Mouse (Mus musculus) 3T3-L1 (cell line): Measurements from ENCODE around the gene Zfp131.

Source experiments
- DNase-seq: peaks from one replicate; pipeline ENCODE4 v3.0.0-alpha.2; 2015; ENCODE audit warnings: low read depth, low spot score

Zfp131 gene

GRCm38 (mm10) chr13:119755141-119755547 is 35.5 kb downstream of the Zfp131 start:
- peak; percentile 10 for DNase-seq

DNA sequence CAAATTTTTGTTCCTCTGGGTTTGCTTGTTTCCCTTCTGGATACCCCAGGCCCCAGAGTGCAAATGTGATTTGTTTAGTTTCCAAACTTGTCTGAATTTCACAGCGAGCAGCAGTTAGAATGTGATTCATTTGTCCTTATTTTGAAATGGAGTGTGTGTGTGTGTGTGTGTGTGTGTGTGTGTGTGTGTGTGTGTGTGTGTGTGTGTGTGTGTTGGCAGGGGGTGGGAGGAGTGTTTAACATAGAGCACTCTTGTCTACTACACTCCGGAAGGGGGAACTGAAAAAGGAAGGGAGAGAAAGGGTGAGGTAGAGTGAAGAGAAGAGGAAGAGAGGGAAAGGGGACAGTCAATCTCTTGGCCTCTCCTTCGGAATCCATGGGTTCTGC is 36.1 kb downstream of the Zfp131 start:
- DNase-seq: no peak

DNA sequence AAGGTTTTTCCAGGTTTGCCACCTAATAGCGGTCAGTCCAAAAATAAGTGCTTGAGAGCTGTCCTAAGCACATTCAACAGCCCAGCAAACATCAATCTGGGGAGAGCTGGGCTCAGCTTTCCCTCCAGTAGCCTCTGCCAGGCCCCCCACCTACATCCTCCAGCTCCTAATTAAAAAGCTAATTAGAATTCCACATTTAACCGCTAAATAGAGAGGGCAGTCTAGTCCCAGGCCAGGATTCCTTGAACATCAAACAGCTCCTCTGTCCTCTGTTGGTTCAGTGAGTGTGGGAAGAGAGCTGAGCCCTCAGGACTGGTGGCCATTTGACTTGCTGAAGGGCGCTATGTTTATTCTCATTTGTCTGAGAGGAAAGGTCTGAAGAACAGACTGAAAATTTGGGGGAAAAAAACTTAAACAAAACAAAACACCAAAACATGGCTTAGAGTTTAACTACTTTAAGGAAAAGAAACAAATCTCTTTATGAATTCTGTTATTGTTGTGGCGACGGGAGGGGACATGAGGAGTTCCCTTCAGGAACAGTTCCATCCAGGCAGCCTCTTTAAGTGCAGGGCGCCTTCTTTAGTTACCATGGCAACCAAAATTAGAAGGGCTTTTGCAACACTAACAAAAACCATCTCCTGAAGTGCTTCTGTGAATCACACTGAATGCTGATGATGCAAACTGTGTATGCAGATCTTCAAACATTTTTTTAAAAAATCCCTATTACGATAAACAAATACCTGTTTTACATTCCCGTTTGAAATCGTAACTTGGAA is 36.6 kb downstream of the Zfp131 start:
- DNase-seq: peak; percentile 31

- no peak for DNase-seq
These were observed 43.8 kb downstream of the Zfp131 start for GRCm38 (mm10) chr13:119746930-119747329.

- DNase-seq: no peak
These were observed 47.2 kb downstream of the Zfp131 start for GRCm38 (mm10) chr13:119743470-119743869.

DNA sequence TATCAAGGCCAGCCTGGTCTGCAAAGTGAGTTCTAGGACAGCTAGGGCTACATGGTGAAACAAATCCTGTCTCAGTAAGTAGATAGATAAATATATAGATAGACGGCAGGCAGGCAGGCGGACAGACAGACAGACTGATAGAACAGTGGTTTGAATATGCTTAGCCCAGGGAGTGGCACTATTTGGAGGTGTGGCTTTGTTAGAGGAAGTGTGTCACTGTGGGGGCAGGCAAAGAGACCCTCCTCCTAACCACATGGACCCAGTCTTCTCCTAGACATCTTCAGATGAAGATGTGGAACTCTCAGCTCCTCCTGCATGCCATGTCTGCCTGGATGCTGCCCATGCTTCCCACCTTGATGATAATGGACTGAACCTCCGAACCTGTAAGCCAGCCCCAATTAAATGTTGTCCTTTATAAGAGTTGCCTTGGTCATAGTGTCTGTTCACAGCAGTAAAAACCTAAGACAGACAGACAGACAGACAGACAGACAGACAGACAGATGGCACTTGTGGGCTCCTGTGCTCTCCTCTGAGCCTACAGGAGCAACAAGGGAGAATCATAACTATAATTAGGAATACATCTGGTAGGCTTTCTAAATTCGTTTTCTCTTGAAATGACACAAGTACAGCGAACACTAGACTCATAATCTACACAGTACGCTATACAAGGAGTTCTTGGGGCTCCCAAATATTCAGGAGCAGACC is 47.8 kb downstream of the Zfp131 start:
- no peak for DNase-seq

DNA sequence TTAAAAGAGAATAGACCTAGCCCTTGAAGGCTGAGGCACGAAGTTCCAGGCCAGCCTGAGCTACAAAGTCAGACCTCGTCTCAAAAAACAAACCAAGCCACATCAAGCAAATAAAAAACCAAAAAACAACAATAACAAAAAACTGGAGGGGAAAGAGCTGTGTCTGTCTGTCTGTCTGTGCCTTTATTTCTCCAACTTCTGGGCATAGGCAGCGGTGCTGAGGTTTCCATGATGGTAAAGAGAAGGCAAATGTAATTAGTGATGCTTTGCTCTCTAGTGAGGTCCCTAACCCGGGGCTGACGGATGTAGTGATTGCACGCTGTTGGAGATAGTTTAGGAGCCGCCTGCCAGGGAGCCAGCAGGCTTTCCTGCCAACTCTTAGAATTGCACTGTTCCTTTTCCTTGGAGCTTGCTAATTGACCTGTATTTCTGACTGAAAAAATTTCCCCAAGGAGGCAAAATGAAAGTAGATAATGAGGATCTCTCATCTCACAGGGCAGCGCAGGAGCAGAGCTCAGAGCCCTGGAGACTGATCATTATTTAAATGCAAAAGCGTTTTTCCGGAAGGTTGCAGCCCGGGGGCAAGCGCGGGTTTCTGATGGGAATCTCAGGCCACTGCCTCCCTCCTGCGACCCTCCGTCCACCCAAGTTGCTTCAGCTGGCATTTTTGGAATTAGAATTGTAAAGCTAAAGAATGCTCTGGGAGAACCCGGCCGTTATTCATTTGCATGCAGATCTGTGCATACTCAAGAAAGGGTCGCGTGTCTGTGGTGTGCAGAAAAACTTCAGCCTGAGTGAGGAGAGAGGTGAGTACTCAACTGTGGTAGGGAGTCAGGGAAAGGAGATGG is 49.1 kb downstream of the Zfp131 start:
- no peak for DNase-seq

GRCm38 (mm10) chr13:119731448-119731847 is 59.2 kb downstream of the Zfp131 start:
- DNase-seq: no peak

DNA sequence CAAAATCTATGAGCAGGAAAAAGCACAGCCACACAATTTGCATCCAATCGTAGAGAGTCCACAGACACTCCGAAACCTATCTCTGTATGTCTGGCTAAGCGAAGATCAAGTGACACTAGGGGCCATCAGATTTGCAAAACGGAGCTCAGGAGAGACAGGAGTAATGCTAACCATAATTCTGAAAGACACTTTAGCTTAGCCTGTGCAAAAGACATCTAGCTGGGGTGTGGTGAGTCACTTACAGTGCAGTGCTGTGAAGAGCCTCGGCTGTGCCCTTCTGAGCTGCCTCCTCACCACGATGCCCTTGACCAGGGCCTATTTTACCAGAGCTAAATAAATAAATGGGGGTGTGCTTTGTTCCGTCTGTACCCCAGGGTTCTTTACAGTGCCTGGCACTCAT is 61.3 kb downstream of the Zfp131 start:
- DNase-seq: no peak

DNA sequence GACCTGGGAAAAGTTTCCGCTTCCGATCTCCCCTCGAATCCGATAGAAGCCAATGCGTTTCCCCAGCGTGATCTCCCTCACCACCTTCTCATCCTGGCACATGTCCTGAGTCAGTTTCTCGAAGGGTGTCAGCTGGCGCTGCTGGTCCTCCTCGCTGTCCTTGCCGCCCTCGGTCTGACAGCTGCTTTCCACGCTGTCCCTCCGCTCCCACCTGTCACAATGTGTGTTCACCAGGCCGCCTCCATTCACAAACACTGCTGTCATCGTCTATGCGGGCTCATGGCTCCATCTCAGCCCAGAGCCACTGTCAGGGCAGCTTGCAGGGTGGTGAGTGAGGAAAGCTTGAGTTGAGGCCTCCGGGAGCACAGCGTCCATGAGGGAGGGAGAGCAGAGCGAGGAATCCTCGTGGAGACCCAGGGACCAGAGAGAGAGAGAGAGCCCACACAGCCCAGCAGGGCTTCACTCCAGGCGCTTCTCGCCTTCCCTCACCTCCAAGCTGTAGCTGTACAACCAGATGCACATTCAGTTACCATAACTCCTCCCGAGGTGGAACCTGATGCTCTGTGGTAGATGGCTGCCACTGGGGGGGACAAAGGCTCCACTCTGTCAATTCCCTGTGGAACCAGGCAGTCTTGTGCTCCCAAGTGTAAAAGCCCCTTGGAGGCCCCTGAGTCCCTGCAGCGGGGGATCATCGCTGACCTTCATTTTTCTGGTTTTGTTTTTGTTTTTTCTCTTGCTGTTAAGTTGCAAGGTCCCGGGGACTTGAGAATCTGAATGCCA is 62.9 kb downstream of the Zfp131 start:
- no peak for DNase-seq

DNA sequence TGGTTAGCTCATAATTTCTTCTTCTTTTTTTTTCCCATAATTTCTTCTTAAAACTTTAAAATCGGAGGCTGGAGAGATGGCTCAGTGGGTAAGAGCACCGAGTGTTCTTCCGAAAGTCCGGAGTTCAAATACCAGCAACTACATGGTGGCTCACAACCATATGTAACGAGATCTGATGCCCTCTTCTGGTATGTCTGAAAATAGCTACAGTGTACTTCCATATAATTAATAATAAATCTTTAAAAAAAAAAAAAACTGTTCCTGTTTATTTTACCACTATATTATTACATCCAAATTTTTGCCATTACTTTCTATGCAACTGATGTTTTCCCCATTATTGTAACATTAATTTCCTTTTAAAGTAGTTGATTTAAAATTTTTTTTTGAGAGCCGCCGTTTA is 66.1 kb downstream of the Zfp131 start:
- DNase-seq: peak; percentile 58

- peak; percentile 77 for DNase-seq
These were observed 67.3 kb downstream of the Zfp131 start for GRCm38 (mm10) chr13:119723368-119723767.

GRCm38 (mm10) chr13:119722447-119722846 is 68.2 kb downstream of the Zfp131 start:
- peak; percentile 87 for DNase-seq

- DNase-seq: no peak
These were observed 74.6 kb downstream of the Zfp131 start for GRCm38 (mm10) chr13:119716105-119716504.
